Mouse (Mus musculus): ENCODE results near the gene Exoc7.

Gene Exoc7

GRCm38 (mm10) chr11:116253076-116253600, 53.9 kb downstream of the Exoc7 start:
- Histone ChIP-seq H3K9me3 (ENCODE audit: low read length) (no peaks in the 10 kb centered on the region), H3K27me3 (ENCODE audit: insufficient read depth, low read length) (no peaks in the 10 kb centered on the region), H3K4me1 (replicated peaks; ENCODE audit: low read depth, low read length) (peaks cover 13% of the 10 kb centered on the region), H3K4me3 (replicated peaks; ENCODE audit: low read length) (no peak overlapping the region), H3K36me3 (ENCODE audit: insufficient read depth, low read length) (peaks cover 94% of the 10 kb centered on the region)
- TF ChIP-seq POU5F1 (IDR thresholded peaks at IDR 0.05; ENCODE audit: borderline replicate concordance, low read length) (no peak), CTCF (conservative IDR thresholded peaks at IDR 0.05; ENCODE audit: low read length) (no peak), NANOG (IDR thresholded peaks at IDR 0.05; ENCODE audit: borderline replicate concordance, low read length) (no peak)

- Histone ChIP-seq H3K4me3 (replicated peaks; ENCODE audit: low read length) (no peak overlapping the region), H3K27me3 (ENCODE audit: insufficient read depth, low read length) (no peaks in the 10 kb centered on the region), H3K36me3 (ENCODE audit: insufficient read depth, low read length) (peaks cover 99% of the 10 kb centered on the region), H3K9me3 (ENCODE audit: low read length) (no peaks in the 10 kb centered on the region), H3K4me1 (replicated peaks; ENCODE audit: low read depth, low read length) (peaks cover 30% of the 10 kb centered on the region)
- no peak for TF ChIP-seq NANOG (IDR thresholded peaks at IDR 0.05; ENCODE audit: borderline replicate concordance, low read length)
- no peak for TF ChIP-seq CTCF (conservative IDR thresholded peaks at IDR 0.05; ENCODE audit: low read length)
- no peak for TF ChIP-seq POU5F1 (IDR thresholded peaks at IDR 0.05; ENCODE audit: borderline replicate concordance, low read length)
Measured at GRCm38 (mm10) chr11:116250898-116251297, 56.1 kb downstream of the Exoc7 start.

- TF ChIP-seq NANOG (IDR thresholded peaks at IDR 0.05; ENCODE audit: borderline replicate concordance, low read length) (no peak), POU5F1 (IDR thresholded peaks at IDR 0.05; ENCODE audit: borderline replicate concordance, low read length) (no peak), CTCF (conservative IDR thresholded peaks at IDR 0.05; ENCODE audit: low read length) (no peak)
- Histone ChIP-seq H3K9me3 (ENCODE audit: low read length) (no peaks in the 10 kb centered on the region), H3K4me3 (replicated peaks; ENCODE audit: low read length) (no peak overlapping the region), H3K4me1 (replicated peaks; ENCODE audit: low read depth, low read length) (peaks cover 51% of the 10 kb centered on the region), H3K27me3 (ENCODE audit: insufficient read depth, low read length) (no peaks in the 10 kb centered on the region), H3K36me3 (ENCODE audit: insufficient read depth, low read length) (peaks cover 98% of the 10 kb centered on the region)
Measured at GRCm38 (mm10) chr11:116247502-116248222, 59.4 kb downstream of the Exoc7 start.

GRCm38 (mm10) chr11:116245616-116246015, 61.4 kb downstream of the Exoc7 start:
- peaks cover 78% of the 10 kb centered on the region for H3K36me3 ChIP-seq (ENCODE audit: insufficient read depth, low read length)
- 0 out of 2 replicates have a peak overlapping the region, but pooled peaks have one; percentile 3 for H3K4me3 ChIP-seq (replicated peaks; ENCODE audit: low read length)
- TF ChIP-seq NANOG (IDR thresholded peaks at IDR 0.05; ENCODE audit: borderline replicate concordance, low read length) (no peak), CTCF (conservative IDR thresholded peaks at IDR 0.05; ENCODE audit: low read length) (no peak), POU5F1 (IDR thresholded peaks at IDR 0.05; ENCODE audit: borderline replicate concordance, low read length) (no peak)
- H3K27me3 ChIP-seq (ENCODE audit: insufficient read depth, low read length): no peaks in the 10 kb centered on the region
- peaks cover 63% of the 10 kb centered on the region for H3K4me1 ChIP-seq (replicated peaks; ENCODE audit: low read depth, low read length)
- no peaks in the 10 kb centered on the region for H3K9me3 ChIP-seq (ENCODE audit: low read length)

GRCm38 (mm10) chr11:116244580-116244979, 62.5 kb downstream of the Exoc7 start:
- Histone ChIP-seq H3K4me3 (replicated peaks; ENCODE audit: low read length) (no peak overlapping the region), H3K36me3 (ENCODE audit: insufficient read depth, low read length) (peaks cover 68% of the 10 kb centered on the region), H3K4me1 (replicated peaks; ENCODE audit: low read depth, low read length) (peaks cover 66% of the 10 kb centered on the region), H3K9me3 (ENCODE audit: low read length) (no peaks in the 10 kb centered on the region), H3K27me3 (ENCODE audit: insufficient read depth, low read length) (no peaks in the 10 kb centered on the region)
- TF ChIP-seq CTCF (conservative IDR thresholded peaks at IDR 0.05; ENCODE audit: low read length) (no peak), POU5F1 (IDR thresholded peaks at IDR 0.05; ENCODE audit: borderline replicate concordance, low read length) (no peak), NANOG (IDR thresholded peaks at IDR 0.05; ENCODE audit: borderline replicate concordance, low read length) (no peak)

- no peaks in the 10 kb centered on the region for H3K9me3 ChIP-seq (ENCODE audit: low read length)
- H3K36me3 ChIP-seq (ENCODE audit: insufficient read depth, low read length): peaks cover 40% of the 10 kb centered on the region
- H3K27me3 ChIP-seq (ENCODE audit: insufficient read depth, low read length): peaks cover 21% of the 10 kb centered on the region
- TF ChIP-seq CTCF (conservative IDR thresholded peaks at IDR 0.05; ENCODE audit: low read length) (no peak), POU5F1 (IDR thresholded peaks at IDR 0.05; ENCODE audit: borderline replicate concordance, low read length) (no peak), NANOG (IDR thresholded peaks at IDR 0.05; ENCODE audit: borderline replicate concordance, low read length) (no peak)
- H3K4me1 ChIP-seq (replicated peaks; ENCODE audit: low read depth, low read length): peaks cover 58% of the 10 kb centered on the region
- peak overlapping the region; percentile 49 for H3K4me3 ChIP-seq (replicated peaks; ENCODE audit: low read length)
Measured at GRCm38 (mm10) chr11:116241744-116242235, 65.2 kb downstream of the Exoc7 start.

GRCm38 (mm10) chr11:116239797-116240196, 67.2 kb downstream of the Exoc7 start:
- H3K9me3 ChIP-seq (ENCODE audit: low read length): no peaks in the 10 kb centered on the region
- TF ChIP-seq POU5F1 (IDR thresholded peaks at IDR 0.05; ENCODE audit: borderline replicate concordance, low read length) (no peak), CTCF (conservative IDR thresholded peaks at IDR 0.05; ENCODE audit: low read length) (no peak), NANOG (IDR thresholded peaks at IDR 0.05; ENCODE audit: borderline replicate concordance, low read length) (no peak)
- peaks cover 37% of the 10 kb centered on the region for H3K27me3 ChIP-seq (ENCODE audit: insufficient read depth, low read length)
- H3K4me3 ChIP-seq (replicated peaks; ENCODE audit: low read length): no peak overlapping the region
- H3K36me3 ChIP-seq (ENCODE audit: insufficient read depth, low read length): peaks cover 20% of the 10 kb centered on the region
- H3K4me1 ChIP-seq (replicated peaks; ENCODE audit: low read depth, low read length): peaks cover 40% of the 10 kb centered on the region

All from E14TG2a.4 (cell line).